Mouse (Mus musculus) limb, embryonic 11.5 days (tissue): Measurements from ENCODE around the gene Ncbp1. TPM values are rescaled to one million over a fixed set of nuclear protein-coding genes. Genes with fewer than 3 reads are reported as not detected.

Experiments
- ATAC-seq: fragments of 200-750 bp; cut with Nextera tagmentation; 2 replicates; pipeline ENCODE4 v1.8.0; 2017; ENCODE audit warnings: low read depth; ENCODE audit not compliant: insufficient number of reproducible peaks, low FRiP score, low TSS enrichment
- DNase-seq: peaks from one replicate; pipeline ENCODE4 v3.0.0-alpha.2; 2015; ENCODE audit warnings: low spot score
- H3K27ac ChIP-seq: fragments of 300-500 bp; sonication (generic); replicated peaks from 2 replicates; pipeline ENCODE4 v1.5.1; 2014; ENCODE audit warnings: low read depth, mild to moderate bottlenecking, low read length
- H3K27me3 ChIP-seq: fragments of 300-500 bp; sonication (generic); 2 replicates; pipeline ENCODE4 v1.6.1; 2014; ENCODE audit warnings: mild to moderate bottlenecking, low read length, mixed read lengths; ENCODE audit not compliant: control insufficient read depth, insufficient read depth
- H3K36me3 ChIP-seq: fragments of 300-500 bp; sonication (generic); 2 replicates; pipeline ENCODE4 v1.6.1; 2014; ENCODE audit warnings: mild to moderate bottlenecking, low read length, moderate library complexity, mixed read lengths; ENCODE audit not compliant: control insufficient read depth, insufficient read depth
- H3K4me1 ChIP-seq: fragments of 300-500 bp; sonication (generic); 2 replicates; pipeline ENCODE4 v1.6.1; 2014; ENCODE audit warnings: low read length, mixed read lengths; ENCODE audit not compliant: control insufficient read depth, insufficient read depth
- H3K4me2 ChIP-seq: fragments of 300-500 bp; sonication (generic); 2 replicates; pipeline ENCODE4 v1.6.1; 2014; ENCODE audit warnings: low read depth, mild to moderate bottlenecking, moderate library complexity; ENCODE audit not compliant: severe bottlenecking
- H3K4me3 ChIP-seq: fragments of 300-500 bp; sonication (generic); 2 replicates; pipeline ENCODE4 v1.5.1; 2014; ENCODE audit warnings: low read depth, low read length
- H3K9ac ChIP-seq: fragments of 300-500 bp; sonication (generic); 2 replicates; pipeline ENCODE4 v1.6.1; 2014; ENCODE audit warnings: mild to moderate bottlenecking, low read length
- H3K9me3 ChIP-seq: fragments of 300-500 bp; sonication (generic); 2 replicates; pipeline ENCODE4 v1.6.1; 2016; ENCODE audit warnings: low read length; ENCODE audit not compliant: control insufficient read depth
- WGBS: fragments of 180-500 bp; shearing (Covaris S2); extraction: QIAGEN DNeasy Blood & Tissue Kit; methylation state at CpG from one replicate; pipeline ENCODE4 v1.1.7; 2014; 5-methylcytosine and 5-hydroxymethylcytosine counted together
- polyA plus RNA-seq: library from polyadenylated mRNA; unstranded; fragments of >200 nt; fragmentation: Nextera tagmentation; extraction: Ambion mirVana; gene quantifications from 2 replicates; pipeline ENCODE4 v1.2.1, GENCODE M21; 2014

Gene Ncbp1
- polyA plus RNA-seq, 1 experiment from 2014 or later: 129 TPM

GRCm38 (mm10) chr4:46117536-46117935 is 20.9 kb upstream of the Ncbp1 start:
- H3K4me1 ChIP-seq: no peaks in the 10 kb centered on the region
- DNase-seq: no peak
- H3K27me3 ChIP-seq: no peaks in the 10 kb centered on the region
- no peak overlapping the region for H3K4me2 ChIP-seq
- H3K36me3 ChIP-seq: peaks cover 52% of the 10 kb centered on the region
- H3K9ac ChIP-seq: no peak overlapping the region
- over 99% methylated on average over 4 of the region's 4 CpGs for WGBS
- no peak overlapping the region for H3K4me3 ChIP-seq
- no peaks in the 10 kb centered on the region for H3K9me3 ChIP-seq
- ATAC-seq: no peak
- H3K27ac ChIP-seq: no peak overlapping the region

DNA sequence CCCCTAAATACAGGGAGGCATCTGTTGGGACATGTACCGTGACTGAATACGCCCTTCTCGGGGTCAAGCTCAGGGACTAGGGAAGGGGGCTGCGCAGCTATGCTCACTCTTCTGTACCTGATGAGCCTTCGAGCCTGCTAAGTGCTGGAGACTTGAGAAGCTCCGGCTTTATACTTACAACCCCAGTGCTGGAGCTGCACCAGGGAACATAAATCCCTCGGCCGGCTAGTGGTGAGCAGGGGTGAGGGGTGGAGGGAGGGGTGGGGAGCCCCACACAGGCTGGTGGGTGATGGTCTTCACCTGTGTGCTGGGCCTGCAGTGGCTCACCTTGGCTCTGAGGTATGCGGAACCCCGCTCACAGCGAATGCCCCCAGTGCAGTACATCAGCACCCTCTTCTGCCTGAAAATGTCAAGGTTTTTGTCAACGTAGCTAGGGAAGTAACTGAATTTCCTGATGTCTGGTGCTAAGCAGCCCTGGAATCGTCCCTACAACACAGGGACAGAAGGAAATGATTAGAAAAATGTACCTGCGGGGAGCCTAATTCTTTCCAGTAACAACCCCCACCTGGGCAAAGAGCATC is 18.8 kb upstream of the Ncbp1 start:
- peaks cover 52% of the 10 kb centered on the region for H3K36me3 ChIP-seq
- H3K4me1 ChIP-seq: no peaks in the 10 kb centered on the region
- no peak overlapping the region for H3K27ac ChIP-seq
- WGBS: 85% methylated on average over 14 of the region's 14 CpGs
- no peaks in the 10 kb centered on the region for H3K9me3 ChIP-seq
- DNase-seq (no peak), ATAC-seq (no peak)
- no peak overlapping the region for H3K4me3 ChIP-seq
- H3K9ac ChIP-seq: no peak overlapping the region
- no peaks in the 10 kb centered on the region for H3K27me3 ChIP-seq
- no peak overlapping the region for H3K4me2 ChIP-seq

- H3K4me2 ChIP-seq: no peak overlapping the region
- H3K9ac ChIP-seq: no peak overlapping the region
- H3K27me3 ChIP-seq: no peaks in the 10 kb centered on the region
- H3K4me1 ChIP-seq: no peaks in the 10 kb centered on the region
- no peak overlapping the region for H3K27ac ChIP-seq
- WGBS: 82% methylated on average over 3 of the region's 3 CpGs
- no peaks in the 10 kb centered on the region for H3K9me3 ChIP-seq
- no peak for DNase-seq
- H3K36me3 ChIP-seq: peaks cover 54% of the 10 kb centered on the region
- no peak for ATAC-seq
- H3K4me3 ChIP-seq: no peak overlapping the region
These were observed 17.6 kb upstream of the Ncbp1 start for GRCm38 (mm10) chr4:46120767-46121166.

GRCm38 (mm10) chr4:46123358-46123757 is 15.1 kb upstream of the Ncbp1 start:
- Histone ChIP-seq H3K27me3 (no peaks in the 10 kb centered on the region), H3K36me3 (peaks cover 34% of the 10 kb centered on the region), H3K27ac (no peak overlapping the region), H3K9ac (no peak overlapping the region), H3K4me1 (no peaks in the 10 kb centered on the region), H3K4me2 (no peak overlapping the region), H3K9me3 (no peaks in the 10 kb centered on the region), H3K4me3 (no peak overlapping the region)
- DNase-seq (no peak), ATAC-seq (no peak)
- WGBS: 92% methylated on average over 6 of the region's 6 CpGs

- Histone ChIP-seq H3K36me3 (peaks cover 31% of the 10 kb centered on the region), H3K9ac (no peak overlapping the region), H3K9me3 (no peaks in the 10 kb centered on the region), H3K27me3 (no peaks in the 10 kb centered on the region), H3K4me2 (no peak overlapping the region), H3K4me3 (no peak overlapping the region), H3K27ac (no peak overlapping the region), H3K4me1 (no peaks in the 10 kb centered on the region)
- WGBS: 47% methylated on average over 2 of the region's 2 CpGs
- DNase-seq (peak; percentile 81), ATAC-seq (no peak)
These were observed 11.9 kb upstream of the Ncbp1 start for GRCm38 (mm10) chr4:46126541-46126940.

GRCm38 (mm10) chr4:46129311-46130004 is 9.0 kb upstream of the Ncbp1 start:
- Histone ChIP-seq H3K27ac (no peak overlapping the region), H3K9ac (no peak overlapping the region), H3K36me3 (peaks cover 26% of the 10 kb centered on the region), H3K4me2 (no peak overlapping the region), H3K27me3 (no peaks in the 10 kb centered on the region), H3K9me3 (no peaks in the 10 kb centered on the region), H3K4me3 (no peak overlapping the region), H3K4me1 (no peaks in the 10 kb centered on the region)
- WGBS: 92% methylated on average over 8 of the region's 8 CpGs
- DNase-seq (no peak), ATAC-seq (no peak)

DNA sequence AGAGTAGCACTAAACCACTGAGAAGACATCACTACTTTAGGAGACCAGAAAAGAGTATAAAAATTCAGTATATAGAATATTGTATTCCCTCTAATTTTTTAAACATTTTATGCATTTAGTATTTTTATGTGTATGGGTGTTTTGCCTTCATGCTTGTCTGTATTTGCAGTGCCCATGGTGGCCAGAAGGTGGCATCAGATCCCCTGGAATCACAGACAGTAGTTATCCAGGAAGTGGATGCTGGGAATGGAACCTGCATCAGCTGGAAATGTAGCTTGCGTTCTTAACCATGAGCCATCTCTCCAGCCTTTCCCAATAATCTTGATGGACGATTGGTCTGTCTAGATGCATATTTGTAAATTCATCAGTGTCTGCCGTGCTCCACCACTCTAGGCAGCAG is 8.2 kb upstream of the Ncbp1 start:
- peaks cover 20% of the 10 kb centered on the region for H3K36me3 ChIP-seq
- WGBS: 76% methylated on average over 3 of the region's 3 CpGs
- ATAC-seq: no peak
- H3K4me1 ChIP-seq: no peaks in the 10 kb centered on the region
- H3K4me3 ChIP-seq: no peak overlapping the region
- H3K9me3 ChIP-seq: no peaks in the 10 kb centered on the region
- no peak overlapping the region for H3K4me2 ChIP-seq
- no peaks in the 10 kb centered on the region for H3K27me3 ChIP-seq
- no peak overlapping the region for H3K27ac ChIP-seq
- H3K9ac ChIP-seq: no peak overlapping the region
- DNase-seq: peak; percentile 73

GRCm38 (mm10) chr4:46131791-46132190 is 6.6 kb upstream of the Ncbp1 start:
- ATAC-seq: no peak
- 92% methylated on average over 6 of the region's 6 CpGs for WGBS
- no peaks in the 10 kb centered on the region for H3K4me1 ChIP-seq
- H3K4me3 ChIP-seq: no peak overlapping the region
- no peak overlapping the region for H3K9ac ChIP-seq
- peaks cover 18% of the 10 kb centered on the region for H3K36me3 ChIP-seq
- no peak for DNase-seq
- no peaks in the 10 kb centered on the region for H3K9me3 ChIP-seq
- H3K27ac ChIP-seq: no peak overlapping the region
- no peaks in the 10 kb centered on the region for H3K27me3 ChIP-seq
- no peak overlapping the region for H3K4me2 ChIP-seq
